Comparison of ENCODE assay signal across 23 mouse cellular contexts in the genomic region with DNA sequence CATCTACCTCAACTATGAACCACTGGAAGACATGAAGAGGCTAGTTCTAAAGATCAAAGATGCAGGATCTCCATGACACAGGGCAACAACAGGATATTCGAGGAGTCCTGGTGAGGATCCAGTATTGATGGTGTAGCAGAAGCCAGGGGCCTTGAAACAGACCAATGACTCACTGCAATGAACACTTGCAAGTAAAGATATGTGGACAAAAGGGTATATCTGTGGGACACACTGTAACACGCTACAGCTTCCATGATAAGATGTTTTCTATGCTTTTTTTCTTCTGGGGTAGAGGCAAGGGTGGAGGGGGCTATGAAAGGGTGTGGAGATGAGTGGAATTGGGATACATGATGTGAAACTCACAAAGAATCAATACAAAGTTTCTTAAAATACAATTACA. TPM values are rescaled to one million over a fixed set of nuclear protein-coding genes. Genes with fewer than 3 reads are reported as not detected.
A peak's percentile ranks its signal among the peaks of the same experiment; 100 is the strongest.
DNase-seq lines count a peak whose midpoint lies in the region; ATAC-seq and TF ChIP-seq lines count a peak whose summit lies in the region.
"Had no signal": no experiment of that assay in that cellular context is flagged by ENCODE, and none has a peak within 500 bp of the region (broad histone marks: within the 10 kb centered on the region; RNA-seq: fewer than 3 reads in every experiment).

No protein-coding gene starts in this region.

- H3K4me2 ChIP-seq in liver, embryonic 11.5 days, result no peak overlapping the region
- no peak overlapping the region for H3K4me2 ChIP-seq in liver, postnatal 0 days (ENCODE audit: low read depth, low read length)
- H3K4me2 ChIP-seq in liver, embryonic 14.5 days (ENCODE audit: low read depth), result no peak overlapping the region
- H3K4me2 ChIP-seq in midbrain, embryonic 16.5 days (ENCODE audit: low read length), result no peak overlapping the region
- H3K4me2 ChIP-seq: embryonic facial prominence, embryonic 13.5 days; forebrain, embryonic 12.5 days; hindbrain, embryonic 12.5 days had no signal

- H3K4me3 ChIP-seq in liver, embryonic 11.5 days (ENCODE audit: low read depth, low read length), result no peak overlapping the region
- H3K4me3 ChIP-seq in liver, postnatal 0 days (ENCODE audit: low read depth, low read length), result no peak overlapping the region
- H3K4me3 ChIP-seq in liver, embryonic 14.5 days (ENCODE audit: insufficient read depth in 1 of 2, low read depth in 2 of 2, low read length in 2 of 2), result no peak overlapping the region
- no peak overlapping the region for H3K4me3 ChIP-seq in midbrain, embryonic 16.5 days (ENCODE audit: low read depth, low read length)
- H3K4me3 ChIP-seq: embryonic facial prominence, embryonic 13.5 days; forebrain, embryonic 12.5 days; heart, embryonic 10.5 days; hindbrain, embryonic 12.5 days had no signal

- peak; percentile 41 for DNase-seq in adrenal gland, adult 2 months
- DNase-seq in adrenal gland, postnatal 14 days, result no peak
- no peak for DNase-seq in liver, embryonic 11.5 days (ENCODE audit: low spot score)
- no peak for DNase-seq in liver, postnatal 0 days
- peak in 2 of 3 experiments; percentile 54 for DNase-seq in liver, embryonic 14.5 days (ENCODE audit: low read depth in 3 of 3, low spot score in 3 of 3)
- DNase-seq in thymus, postnatal 36 days, result no peak
- DNase-seq: B cell, adult 2 months; cerebellum, adult 18-20 months; cerebellum, adult 9-11 months; cerebellum, postnatal 36 days; forebrain, postnatal 0 days; gastrocnemius, postnatal 25 days; heart, postnatal 10 days; heart, postnatal 4 days had no signal

- 55% methylated on average over 2 of the region's 2 CpGs for WGBS in liver, embryonic 11.5 days
- 70% methylated on average over 2 of the region's 2 CpGs for WGBS in liver, postnatal 0 days (ENCODE audit: insufficient replicate concordance)
- WGBS in liver, embryonic 14.5 days (ENCODE audit: insufficient replicate concordance), result 34% methylated on average over 2 of the region's 2 CpGs
- WGBS in midbrain, embryonic 16.5 days, result 90% methylated on average over 2 of the region's 2 CpGs

- no peaks in the 10 kb centered on the region for H3K9me3 ChIP-seq in liver, embryonic 11.5 days (ENCODE audit: control insufficient read depth, low read length)
- no peaks in the 10 kb centered on the region for H3K9me3 ChIP-seq in liver, postnatal 0 days (ENCODE audit: low read length)
- H3K9me3 ChIP-seq in liver, embryonic 14.5 days (ENCODE audit: control insufficient read depth, low read length), result no peaks in the 10 kb centered on the region
- H3K9me3 ChIP-seq in midbrain, embryonic 16.5 days (replicated peaks; ENCODE audit: control insufficient read depth, low read length, poor library complexity, severe bottlenecking), result no peaks in the 10 kb centered on the region
- H3K9me3 ChIP-seq: embryonic facial prominence, embryonic 13.5 days; forebrain, embryonic 12.5 days; G1E; heart, embryonic 10.5 days; hindbrain, embryonic 12.5 days had no signal

- no peaks in the 10 kb centered on the region for H3K27me3 ChIP-seq in liver, embryonic 11.5 days (replicated peaks; ENCODE audit: control insufficient read depth, insufficient read depth, low read length)
- H3K27me3 ChIP-seq in liver, postnatal 0 days (ENCODE audit: insufficient read depth, low read length), result no peaks in the 10 kb centered on the region
- no peaks in the 10 kb centered on the region for H3K27me3 ChIP-seq in liver, embryonic 14.5 days (ENCODE audit: control insufficient read depth, insufficient read depth, low read length)
- no peaks in the 10 kb centered on the region for H3K27me3 ChIP-seq in midbrain, embryonic 16.5 days (ENCODE audit: control insufficient read depth, insufficient read depth, low read depth, low read length)
- H3K27me3 ChIP-seq: embryonic facial prominence, embryonic 13.5 days; forebrain, embryonic 12.5 days; hindbrain, embryonic 12.5 days had no signal

- no peak overlapping the region for H3K27ac ChIP-seq in liver, embryonic 11.5 days (ENCODE audit: low read depth, low read length)
- no peak overlapping the region for H3K27ac ChIP-seq in liver, postnatal 0 days (ENCODE audit: low read depth)
- H3K27ac ChIP-seq in liver, embryonic 14.5 days, result no peak overlapping the region
- H3K27ac ChIP-seq in midbrain, embryonic 16.5 days (ENCODE audit: low read length), result no peak overlapping the region
- H3K27ac ChIP-seq: embryonic facial prominence, embryonic 13.5 days; forebrain, embryonic 12.5 days; heart, embryonic 10.5 days; hindbrain, embryonic 12.5 days had no signal

- no peak for TF ChIP-seq EP300 in liver, postnatal 0 days (IDR thresholded peaks at IDR 0.05; ENCODE audit: low read depth)
- TF ChIP-seq EP300 in liver, embryonic 14.5 days (IDR thresholded peaks at IDR 0.05; ENCODE audit: low read depth), result peak; percentile 35; the same call in 1 of the 2 replicates

- H3K9ac ChIP-seq in liver, embryonic 11.5 days (ENCODE audit: low read depth, low read length), result no peak overlapping the region
- no peak overlapping the region for H3K9ac ChIP-seq in liver, postnatal 0 days (replicated peaks)
- no peak overlapping the region for H3K9ac ChIP-seq in liver, embryonic 14.5 days (replicated peaks)
- H3K9ac ChIP-seq in midbrain, embryonic 16.5 days (ENCODE audit: low read depth, low read length), result no peak overlapping the region
- H3K9ac ChIP-seq: embryonic facial prominence, embryonic 13.5 days; forebrain, embryonic 12.5 days; forebrain, postnatal 0 days; hindbrain, embryonic 12.5 days had no signal

- H3K36me3 ChIP-seq in liver, embryonic 11.5 days (ENCODE audit: control insufficient read depth, insufficient read depth, low read length), result no peaks in the 10 kb centered on the region; the same call in 1 of the 2 replicates
- H3K36me3 ChIP-seq in liver, postnatal 0 days (replicated peaks; ENCODE audit: insufficient read depth, low read length), result no peaks in the 10 kb centered on the region
- H3K36me3 ChIP-seq in liver, embryonic 14.5 days (replicated peaks; ENCODE audit: control insufficient read depth, insufficient read depth, low read depth), result no peaks in the 10 kb centered on the region
- no peaks in the 10 kb centered on the region for H3K36me3 ChIP-seq in midbrain, embryonic 16.5 days (ENCODE audit: control insufficient read depth, insufficient read depth, low read length)
- H3K36me3 ChIP-seq: forebrain, embryonic 12.5 days; hindbrain, embryonic 12.5 days had no signal

- no peak for TF ChIP-seq CTCF in liver, postnatal 0 days (IDR thresholded peaks at IDR 0.05; ENCODE audit: low read depth)
- no peak for TF ChIP-seq CTCF in liver, embryonic 14.5 days (IDR thresholded peaks at IDR 0.05; ENCODE audit: low read depth)

- ATAC-seq in liver, embryonic 11.5 days (replicated peaks; ENCODE audit: low FRiP score), result peak; percentile 71
- ATAC-seq in liver, postnatal 0 days, result no peak
- ATAC-seq in liver, embryonic 14.5 days (ENCODE audit: insufficient read depth), result peak; percentile 64
- ATAC-seq in midbrain, embryonic 16.5 days, result no peak
- ATAC-seq: CD4-positive, CD25-positive, alpha-beta regulatory T cell, adult 4 months; forebrain, postnatal 0 days; hindbrain, embryonic 16.5 days; inflammation-experienced regulatory T-cells, adult 6 months had no signal

- H3K4me1 ChIP-seq in liver, embryonic 11.5 days (replicated peaks; ENCODE audit: control insufficient read depth, insufficient read depth, low read length), result peaks cover 11% of the 10 kb centered on the region
- 0 out of 2 replicates have a peak, but pooled peaks cover 2% of the 10 kb centered on the region for H3K4me1 ChIP-seq in liver, postnatal 0 days (ENCODE audit: insufficient read depth)
- H3K4me1 ChIP-seq in liver, embryonic 14.5 days (replicated peaks; ENCODE audit: control insufficient read depth in 2 of 2, insufficient read depth in 2 of 2, low read length in 1 of 2), result peaks cover 5 to 15% of the 10 kb centered on the region in 2 experiments; a peak in 3 of 4 replicates
- H3K4me1 ChIP-seq in midbrain, embryonic 16.5 days (ENCODE audit: control insufficient read depth, insufficient read depth, low read length), result no peaks in the 10 kb centered on the region
- H3K4me1 ChIP-seq: hindbrain, embryonic 12.5 days had no signal

RNA-seq across cellular contexts. Expression of gene Glce, which starts 36.9 kb away (rescaled TPM):
- total RNA-seq in adrenal gland, adult 2 months (2021), result 10 to 100 TPM; 31.2 to 52.0 TPM
- 1.4 and 2.4 TPM in 2 replicates for polyA plus RNA-seq in adrenal gland, adult 2 months (2012; rRNA removed)
- 27.2 and 30.3 TPM in 2 replicates for total RNA-seq in adrenal gland, postnatal 14 days (2021)
- 13.5 and 13.6 TPM in 2 replicates for polyA plus RNA-seq in liver, embryonic 11.5 days (2014; fragmentation: Nextera tagmentation; extraction: Ambion mirVana)
- 4.6 and 5.4 TPM in 2 replicates for polyA plus RNA-seq in liver, postnatal 0 days (2015; fragmentation: Nextera tagmentation; extraction: Ambion mirVana)
- 1.9 and 2.7 TPM in 2 replicates for polyA plus RNA-seq in liver, embryonic 14.5 days (2012; rRNA removed)
- 5.6 and 7.4 TPM in 2 replicates for polyA plus RNA-seq in liver, embryonic 14.5 days (2014; fragmentation: Nextera tagmentation; extraction: Ambion mirVana)
- 21.0 and 22.1 TPM in 2 replicates for polyA plus RNA-seq in midbrain, embryonic 16.5 days (2015; fragmentation: Nextera tagmentation; extraction: Ambion mirVana)

RNA-seq across cellular contexts. Expression of gene Paqr5, which starts 58.9 kb away (rescaled TPM):
- 10 to 100 TPM in 1 of 2 experiments, under 1 TPM in 1; 0.93 to 16.3 TPM for total RNA-seq in adrenal gland, adult 2 months (2021)
- 16.8 and 22.9 TPM in 2 replicates for polyA plus RNA-seq in adrenal gland, adult 2 months (2012; rRNA removed)
- total RNA-seq in adrenal gland, postnatal 14 days (2021), result 1.5 and 2.6 TPM in 2 replicates
- 0.14 and 0.41 TPM in 2 replicates for polyA plus RNA-seq in liver, embryonic 11.5 days (2014; fragmentation: Nextera tagmentation; extraction: Ambion mirVana)
- polyA plus RNA-seq in liver, postnatal 0 days (2015; fragmentation: Nextera tagmentation; extraction: Ambion mirVana), result 0.16 and 0.17 TPM in 2 replicates
- 0.11 and 0.26 TPM in 2 replicates for polyA plus RNA-seq in liver, embryonic 14.5 days (2012; rRNA removed)
- polyA plus RNA-seq in liver, embryonic 14.5 days (2014; fragmentation: Nextera tagmentation; extraction: Ambion mirVana), result 0.08 and 0.13 TPM in 2 replicates
- 0.18 and 0.48 TPM in 2 replicates for polyA plus RNA-seq in midbrain, embryonic 16.5 days (2015; fragmentation: Nextera tagmentation; extraction: Ambion mirVana)
- total RNA-seq: gastrocnemius, postnatal 25 days; heart, postnatal 10 days; heart, postnatal 4 days had no signal
- polyA plus RNA-seq: G1E had no signal

Comparison
In these comparisons a context has a peak if more than half of its experiments do, and no peak if none do; other contexts are left out.
1. DNase-seq: peak in adrenal gland, adult 2 months (single experiment) and liver, embryonic 14.5 days (2 of 3); none in adrenal gland, postnatal 14 days (single experiment), liver, embryonic 11.5 days (single experiment), liver, postnatal 0 days (single experiment) and thymus, postnatal 36 days (0 of 2).
2. ATAC-seq: peak in liver, embryonic 11.5 days (single experiment) and liver, embryonic 14.5 days (single experiment); none in liver, postnatal 0 days (single experiment) and midbrain, embryonic 16.5 days (single experiment).
3. RNA of gene Paqr5, which starts 58.9 kb away (polyA plus RNA-seq): 16.8 to 22.9 TPM in adrenal gland, adult 2 months; 0.14 to 0.41 TPM in liver, embryonic 11.5 days, 0.18 to 0.48 TPM in midbrain, embryonic 16.5 days, 0.16 to 0.17 TPM in liver, postnatal 0 days and 0.08 to 0.26 TPM in liver, embryonic 14.5 days; every median in the first group is over 10 times any median in the second.